Mouse (Mus musculus): ENCODE results near the gene Mbnl3.
A peak's percentile ranks its signal among the peaks of the same experiment; 100 is the strongest.

The Mbnl3 gene

GRCm38 (mm10) chrX:51206432-51206831 lies at the start of gene Mbnl3:
Mbnl3 (minus strand) TSS chrX:51206532.
- no peak for DNase-seq (ENCODE audit: low spot score)

DNA sequence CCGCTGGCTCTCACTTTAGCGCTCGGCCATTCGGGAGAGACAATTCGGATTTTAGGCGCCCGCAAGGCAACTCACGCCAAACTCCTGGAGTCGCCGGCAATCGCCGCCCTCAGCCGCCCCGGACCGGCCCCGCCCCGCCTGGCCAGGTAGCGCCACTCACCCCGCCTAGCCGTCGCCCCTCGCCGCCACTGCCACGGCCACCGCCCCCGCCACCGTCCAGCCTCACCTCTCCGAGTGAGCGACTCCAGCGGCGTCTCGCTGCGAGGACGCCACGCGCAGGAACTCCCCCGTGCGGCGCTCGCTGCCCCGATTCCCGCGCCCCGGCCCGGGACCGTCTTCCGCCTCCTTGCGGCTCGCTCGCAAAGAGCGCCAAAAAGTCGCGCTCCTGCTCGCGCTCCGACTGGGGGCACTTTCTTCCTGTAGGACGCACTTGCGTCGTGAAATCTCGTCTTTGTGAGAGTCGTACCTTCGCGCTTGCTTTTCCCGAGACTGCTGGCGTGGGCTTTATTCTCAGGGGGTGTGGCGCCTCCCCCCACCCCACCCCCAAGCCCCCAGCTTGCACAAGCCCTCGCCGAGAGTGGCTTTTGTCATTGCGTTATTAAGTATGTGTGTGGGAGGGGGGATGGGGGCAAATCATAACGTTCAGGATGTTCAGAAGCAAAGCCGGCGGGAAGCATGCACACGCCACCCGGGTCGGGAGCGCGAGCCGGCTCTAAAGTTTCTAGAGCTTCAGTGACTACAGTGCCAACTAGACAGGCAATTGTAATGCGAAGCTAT lies 596 bp downstream of the Mbnl3 start:
- DNase-seq (ENCODE audit: low spot score), result peak; percentile 37

DNA sequence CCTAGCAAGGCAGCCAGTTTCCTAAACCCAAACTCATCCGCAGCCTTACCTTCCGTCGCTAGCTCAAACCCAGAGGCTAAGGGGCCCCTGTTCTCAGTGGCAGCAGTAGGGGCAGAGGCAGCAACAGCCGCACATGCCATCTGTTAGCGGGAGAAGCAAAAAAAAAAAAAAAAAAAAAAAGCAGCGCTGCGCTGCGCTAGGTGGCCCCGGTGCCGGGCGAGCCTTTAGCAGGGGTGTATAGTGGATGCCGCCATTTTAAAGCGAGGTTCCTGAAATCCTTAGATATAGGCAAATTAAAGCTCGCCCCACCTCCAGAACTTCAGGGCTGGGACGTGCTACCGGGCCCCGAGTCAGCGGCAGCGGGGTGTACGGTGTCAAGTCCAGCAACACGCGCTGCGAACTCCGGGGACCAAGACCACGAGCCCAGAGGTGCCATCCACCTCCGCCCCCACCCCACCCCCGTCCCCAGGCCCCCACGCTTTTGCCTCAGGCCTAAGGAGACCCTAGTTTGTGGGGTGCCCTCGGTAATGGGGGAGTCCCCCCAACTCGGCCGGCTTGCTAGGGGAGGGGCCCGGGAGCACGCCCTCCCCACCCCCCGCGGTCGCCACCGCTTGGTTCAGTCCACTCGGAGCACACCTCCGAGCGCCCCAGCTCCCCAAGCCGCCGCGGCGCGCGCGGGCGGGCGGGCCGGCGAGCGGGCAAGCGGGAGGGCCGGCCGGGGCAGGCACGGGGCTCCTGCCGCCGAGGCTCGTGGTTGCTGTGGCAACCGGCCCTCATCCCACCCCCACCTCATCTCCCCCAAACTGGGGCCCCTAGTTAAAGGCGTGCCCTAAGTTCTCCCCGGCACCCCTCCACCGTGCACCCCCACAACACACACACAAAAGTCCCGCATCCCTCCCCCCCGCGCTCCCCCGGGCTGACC lies 1.4 kb downstream of the Mbnl3 start:
- DNase-seq (ENCODE audit: low spot score), result peak; percentile 73

- no peak for DNase-seq (ENCODE audit: low spot score)
Measured at GRCm38 (mm10) chrX:51197012-51197411, 9.3 kb downstream of the Mbnl3 start.

DNA sequence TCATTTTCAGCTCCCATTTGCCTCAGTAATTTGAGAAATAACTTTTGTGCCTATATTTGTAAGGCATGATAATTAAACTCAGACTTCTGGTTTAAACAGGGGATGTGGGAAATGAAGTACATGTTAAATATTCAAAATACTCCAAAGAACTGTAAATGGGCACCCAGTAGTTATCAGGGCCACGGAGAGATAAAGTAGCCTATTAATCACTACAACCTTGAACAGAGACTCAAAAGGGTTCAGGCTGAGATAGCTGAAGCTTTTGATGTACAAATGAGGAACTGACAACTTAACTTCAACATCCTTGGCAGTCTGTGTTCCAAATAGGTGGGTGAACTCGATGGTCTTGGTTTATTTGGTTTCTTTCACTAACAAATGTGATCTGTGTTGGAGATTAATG lies 34.4 kb downstream of the Mbnl3 start:
- DNase-seq (ENCODE audit: low spot score), result no peak

GRCm38 (mm10) chrX:51171413-51171812 lies 34.9 kb downstream of the Mbnl3 start:
- no peak for DNase-seq (ENCODE audit: low spot score)

- DNase-seq (ENCODE audit: low spot score), result no peak
Measured at GRCm38 (mm10) chrX:51170404-51170803, 35.9 kb downstream of the Mbnl3 start.

DNA sequence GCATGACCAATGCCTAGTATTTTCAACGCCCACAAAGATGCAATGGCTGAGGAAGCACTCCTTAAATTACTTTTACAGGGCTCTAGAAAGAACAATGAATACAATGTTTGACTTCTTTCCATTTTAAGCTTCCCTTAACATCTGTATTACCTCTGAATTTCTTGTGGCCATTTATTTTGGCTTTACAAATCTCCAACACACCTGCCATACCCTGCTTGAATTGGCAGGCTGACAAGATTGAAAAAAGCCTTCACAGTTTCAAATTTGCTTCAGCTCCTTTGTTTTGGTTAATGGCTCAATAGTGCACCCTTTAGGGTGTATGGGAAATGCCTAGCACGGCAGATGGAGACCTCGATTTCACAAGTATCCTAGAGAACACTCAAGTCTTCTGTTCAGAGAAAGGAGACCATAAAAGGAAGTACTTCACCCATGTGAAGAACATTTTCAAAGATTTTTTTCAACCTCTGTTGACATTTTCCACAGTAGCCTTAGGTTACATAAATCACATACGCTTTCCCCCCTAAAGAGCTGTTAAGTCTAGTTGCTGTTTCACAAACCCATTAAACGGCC lies 36.8 kb downstream of the Mbnl3 start:
- no peak for DNase-seq (ENCODE audit: low spot score)

- no peak for DNase-seq (ENCODE audit: low spot score)
Measured at GRCm38 (mm10) chrX:51167976-51168375, 38.4 kb downstream of the Mbnl3 start.

GRCm38 (mm10) chrX:51164766-51165165 lies 41.6 kb downstream of the Mbnl3 start:
- DNase-seq (ENCODE audit: low spot score), result no peak

DNA sequence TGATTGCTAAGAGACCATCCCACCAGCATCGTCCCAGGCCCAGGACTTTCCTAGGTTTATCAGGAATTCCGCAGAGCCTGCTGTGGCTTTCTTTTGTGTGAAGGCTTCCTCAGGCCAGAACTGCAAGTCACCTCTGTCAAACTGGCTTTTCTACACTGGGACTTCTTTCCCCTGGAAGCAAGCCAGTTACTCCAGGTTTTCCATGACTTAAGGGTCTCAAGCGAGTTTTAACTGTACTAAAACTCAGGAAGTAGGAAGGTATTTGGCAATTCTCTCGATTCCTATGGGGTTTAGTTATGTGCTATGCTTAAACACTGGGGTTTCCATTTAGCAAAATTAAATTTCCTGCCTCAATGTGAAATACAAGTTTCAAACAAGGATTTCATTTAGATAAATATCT lies 57.9 kb downstream of the Mbnl3 start:
- DNase-seq (ENCODE audit: low spot score), result no peak

GRCm38 (mm10) chrX:51146351-51146750 lies 60.0 kb downstream of the Mbnl3 start:
- DNase-seq (ENCODE audit: low spot score), result no peak

DNA sequence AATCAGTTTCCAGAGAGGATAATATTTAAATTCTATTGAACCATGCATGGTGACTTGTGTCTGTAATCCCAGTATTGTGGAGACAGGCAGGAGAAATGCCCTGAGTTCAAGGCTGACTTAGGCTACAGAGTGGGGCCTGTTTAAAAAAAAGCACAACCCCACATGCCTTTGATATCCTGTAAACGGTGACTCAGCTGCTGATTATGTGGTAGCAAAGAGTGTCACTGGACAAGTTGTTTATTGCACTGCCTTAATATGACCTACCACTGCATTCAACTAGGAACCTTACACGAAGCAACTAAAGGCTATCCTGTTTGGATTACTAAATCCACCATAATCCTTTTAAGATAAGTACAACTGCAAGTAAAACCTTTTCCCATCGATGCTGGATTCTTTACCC lies 66.3 kb downstream of the Mbnl3 start:
- DNase-seq (ENCODE audit: low spot score), result no peak

DNA sequence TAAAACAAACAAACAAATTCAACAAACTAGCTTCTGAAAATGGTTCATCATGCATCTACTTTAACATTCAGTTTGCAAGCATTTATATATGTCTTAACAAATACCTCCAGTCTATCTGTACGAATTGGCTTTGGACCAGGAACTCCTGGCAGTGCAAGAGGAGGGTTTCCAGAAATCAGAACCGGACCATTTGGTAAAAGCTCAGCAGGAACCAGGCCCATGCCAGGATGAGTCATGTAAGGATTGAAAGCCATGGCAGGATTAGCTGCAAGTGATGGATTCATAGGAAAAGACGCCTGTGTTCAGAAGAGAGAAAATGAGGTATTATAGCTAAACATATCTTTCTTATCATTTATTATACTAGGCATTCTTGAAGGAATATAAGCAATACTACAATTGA lies 75.0 kb downstream of the Mbnl3 start:
- no peak for DNase-seq (ENCODE audit: low spot score)

GRCm38 (mm10) chrX:51102748-51103147 lies 103.6 kb downstream of the Mbnl3 start:
- no peak for DNase-seq (ENCODE audit: low spot score)

GRCm38 (mm10) chrX:51084972-51085371 lies 121.4 kb downstream of the Mbnl3 start:
- DNase-seq (ENCODE audit: low spot score), result no peak

GRCm38 (mm10) chrX:51084211-51084610 lies 122.1 kb downstream of the Mbnl3 start:
- no peak for DNase-seq (ENCODE audit: low spot score)

GRCm38 (mm10) chrX:51076744-51077143 lies 129.6 kb downstream of the Mbnl3 start:
- DNase-seq (ENCODE audit: low spot score), result no peak
